Mouse (Mus musculus): ENCODE data around the gene Rnaset2b.
"Not testable (repeated sequence)": the region's sequence is repeated elsewhere in the genome, so short reads cannot be mapped to it uniquely, and the experiment has no call there.

DNA sequence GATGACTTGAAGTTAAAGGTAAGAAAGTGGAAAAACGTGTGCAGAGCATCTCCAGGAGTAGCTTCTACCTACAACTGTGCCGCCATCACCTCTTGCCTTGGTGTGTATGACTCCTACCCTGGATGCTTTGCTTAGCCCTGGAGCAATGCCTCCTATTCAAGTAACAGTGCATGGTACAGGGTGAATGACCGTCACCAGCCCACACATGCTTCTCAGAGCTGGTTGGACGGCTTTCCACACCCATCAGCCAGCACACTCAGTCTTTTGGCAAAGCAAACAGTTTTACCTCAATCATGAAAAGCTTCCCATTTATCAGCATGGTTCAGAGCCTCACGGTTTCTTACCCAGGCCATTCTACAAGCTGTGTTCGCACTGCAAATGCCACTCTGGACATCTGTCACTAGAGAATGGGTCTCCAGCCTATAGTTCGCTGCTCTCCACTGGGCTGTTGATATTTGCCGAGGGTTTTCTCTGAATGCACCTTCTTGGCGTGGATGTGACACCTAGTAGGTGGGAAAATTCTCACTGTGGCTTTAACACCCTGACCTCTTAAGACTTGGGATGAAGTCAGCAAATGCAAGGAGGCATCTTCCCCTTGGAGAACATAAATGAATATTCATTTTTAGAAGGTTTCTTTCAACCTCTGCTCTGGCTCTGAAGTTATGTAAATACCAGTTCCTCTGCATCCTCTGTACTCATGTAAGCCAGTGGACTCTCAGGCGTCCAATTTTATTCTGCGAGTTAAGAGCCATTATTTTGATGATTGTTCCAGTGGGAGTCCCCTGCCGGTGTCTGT, 31.6 kb downstream of the Rnaset2b start:
- TF ChIP-seq EP300, CTCF (IDR thresholded peaks at IDR 0.05): not testable (repeated sequence)

Measured in lung, postnatal 0 days (tissue).